Mouse (Mus musculus) gastrocnemius, postnatal 36 days (tissue): ENCODE results near the gene Vmn1r85. TPM values are rescaled to one million over a fixed set of nuclear protein-coding genes. Genes with fewer than 3 reads are reported as not detected.
A peak's percentile ranks its signal among the peaks of the same experiment; 100 is the strongest.
"Not testable (repeated sequence)": the region's sequence is repeated elsewhere in the genome, so short reads cannot be mapped to it uniquely, and the experiment has no call there.

Experiments used
- DNase-seq, 2 experiments: peaks; one replicate each; pipeline ENCODE4 v3.0.0; 2022
- intact Hi-C: fragments of 180-260 bp; cut with DNase I; formaldehyde crosslinking; loops from one replicate; pipeline ENCODE4 v1.15.1; 2025
- long read RNA-seq, 2 experiments: library from polyadenylated mRNA; stranded (forward); transcript quantifications; one replicate each; pipeline ENCODE4 v2.0.0; 2021
- total RNA-seq, 2 experiments: library from RNA; stranded (reverse); gene quantifications; 2 replicates each; pipeline ENCODE4 v1.2.3; 2021

Gene Vmn1r85
- not detected for total RNA-seq
- long read RNA-seq, experiment 1, result 0 reads
- long read RNA-seq, experiment 2, result 0 reads

- intact Hi-C loops, result no loop called here
- DNase-seq, result no peak
Measured at GRCm38 (mm10) chr7:13095073-13095472, at the start of gene Vmn1r85. Gene Vmn1r85 (minus strand): TSS chr7:13095173.

GRCm38 (mm10) chr7:13140057-13140456 is 45.1 kb upstream of the Vmn1r85 start, which contains the start of gene Vmn1r87:
Gene Vmn1r87 (minus strand): TSS chr7:13140157.
- intact Hi-C loops, result no loop called here
- no peak for DNase-seq

GRCm38 (mm10) chr7:13137340-13137739 is 42.4 kb upstream of the Vmn1r85 start:
- intact Hi-C loops, result no loop called here
- no peak for DNase-seq

GRCm38 (mm10) chr7:13131856-13132255 is 36.9 kb upstream of the Vmn1r85 start:
- DNase-seq, result no peak
- intact Hi-C loops, result no loop called here

- not testable (repeated sequence) for DNase-seq
Measured at GRCm38 (mm10) chr7:13123554-13124153, 28.7 kb upstream of the Vmn1r85 start.

GRCm38 (mm10) chr7:13119817-13120216 is 24.8 kb upstream of the Vmn1r85 start, which contains the start of gene Vmn1r86:
Gene Vmn1r86 (minus strand): TSS chr7:13119917.
- DNase-seq, result no peak
- intact Hi-C loops, result no loop called here

More at GRCm38 (mm10) chr7:13123554-13124153, 28.7 kb upstream of the Vmn1r85 start:
- intact Hi-C loops, result not testable (repeated sequence)

- DNase-seq, result no peak
- intact Hi-C loops, result no loop called here
Measured at GRCm38 (mm10) chr7:13072293-13072692, 22.7 kb downstream of the Vmn1r85 start.

GRCm38 (mm10) chr7:13063399-13063798 is 31.6 kb downstream of the Vmn1r85 start:
- intact Hi-C loops, DNase-seq: not testable (repeated sequence)

- no peak for DNase-seq
- intact Hi-C loops, result loop anchor here (10.0 kb wide), 1 partner anchor 575 kb away; no protein-coding TSS in a partner anchor
Measured at GRCm38 (mm10) chr7:13059536-13059935, 35.4 kb downstream of the Vmn1r85 start.

- intact Hi-C loops, result loop anchor here (10.0 kb wide), 1 partner anchor 572 kb away; no protein-coding TSS in a partner anchor
Measured at GRCm38 (mm10) chr7:13056913-13057700, 37.9 kb downstream of the Vmn1r85 start.

GRCm38 (mm10) chr7:13054287-13055010 is 40.5 kb downstream of the Vmn1r85 start, which contains the start of gene Mzf1:
Gene Mzf1 (minus strand): TSS chr7:13054764.
- peak; percentile 87 to 88 for DNase-seq
- intact Hi-C loops, result loop anchor here (10.0 kb wide), 1 partner anchor 570 kb away; no protein-coding TSS in a partner anchor

More at GRCm38 (mm10) chr7:13056913-13057700, 37.9 kb downstream of the Vmn1r85 start:
- DNase-seq, result no peak

GRCm38 (mm10) chr7:13053961-13054286 is 41.0 kb downstream of the Vmn1r85 start:
- no peak for DNase-seq
- intact Hi-C loops, result loop anchor here (10.0 kb wide), 1 partner anchor 569 kb away; no protein-coding TSS in a partner anchor

GRCm38 (mm10) chr7:13053501-13053900 is 41.5 kb downstream of the Vmn1r85 start:
- intact Hi-C loops, result loop anchor here (10.0 kb wide), 1 partner anchor 569 kb away; no protein-coding TSS in a partner anchor

GRCm38 (mm10) chr7:13053001-13053400 is 42.0 kb downstream of the Vmn1r85 start:
- no peak for DNase-seq
- intact Hi-C loops, result loop anchor here (10.0 kb wide), 1 partner anchor 568 kb away; no protein-coding TSS in a partner anchor

More at GRCm38 (mm10) chr7:13053501-13053900, 41.5 kb downstream of the Vmn1r85 start:
- DNase-seq, result no peak

- DNase-seq, result no peak
- intact Hi-C loops, result loop anchor here (2.0 to 5.0 kb wide), 2 partner anchors 37 to 139 kb away; no protein-coding TSS in a partner anchor
Measured at GRCm38 (mm10) chr7:13046084-13046483, 48.9 kb downstream of the Vmn1r85 start.

- intact Hi-C loops, result no loop called here
- DNase-seq, result no peak
Measured at GRCm38 (mm10) chr7:13044254-13044625, 50.7 kb downstream of the Vmn1r85 start.

GRCm38 (mm10) chr7:13043445-13044253 is 51.3 kb downstream of the Vmn1r85 start:
- intact Hi-C loops, result no loop called here
- no peak for DNase-seq

- intact Hi-C loops, result no loop called here
Measured at GRCm38 (mm10) chr7:13043120-13043444, 51.9 kb downstream of the Vmn1r85 start.

GRCm38 (mm10) chr7:13042511-13042910 is 52.5 kb downstream of the Vmn1r85 start:
- intact Hi-C loops, result no loop called here
- DNase-seq, result no peak

More at GRCm38 (mm10) chr7:13043120-13043444, 51.9 kb downstream of the Vmn1r85 start:
- DNase-seq, result no peak

GRCm38 (mm10) chr7:13041256-13041655 is 53.7 kb downstream of the Vmn1r85 start:
- DNase-seq, result no peak
- intact Hi-C loops, result no loop called here
